Mouse (Mus musculus): ENCODE data around the gene Olfr612.

DNA sequence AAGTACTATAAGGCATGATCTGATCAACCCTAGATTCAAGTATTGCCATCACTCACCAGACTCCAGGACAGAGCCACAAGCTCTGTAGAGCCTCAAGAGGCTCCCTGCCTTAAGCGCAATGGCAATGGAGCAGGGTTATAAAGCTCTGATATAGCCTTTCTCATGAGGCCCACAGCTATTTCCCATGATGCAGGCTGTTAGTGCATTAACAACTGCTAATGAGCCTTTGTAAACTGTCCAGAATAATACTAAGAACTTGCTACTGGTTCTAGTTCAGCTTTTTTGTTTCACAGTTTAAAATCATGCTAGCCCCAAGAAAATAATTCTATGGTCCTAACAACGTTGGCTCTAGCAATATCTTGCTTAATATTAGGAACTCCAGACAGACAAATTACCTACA, 30.5 kb downstream of the Olfr612 start, which contains the start of gene Olfr610:
- TF ChIP-seq EP300 (IDR thresholded peaks at IDR 0.05; ENCODE audit: low read depth), result no peak
- no peak for TF ChIP-seq CTCF (IDR thresholded peaks at IDR 0.05; ENCODE audit: low read depth)

All from liver, embryonic 14.5 days (tissue).